Mouse (Mus musculus) stomach, postnatal 0 days (tissue): ENCODE results near the gene Timmdc1.

Source experiments
- CTCF ChIP-seq: IDR thresholded peaks from 2 replicates; pipeline ENCODE4 v1.5.1; 2016; ENCODE audit warnings: antibody characterized with exemption, low read depth, mild to moderate bottlenecking, moderate library complexity
- EP300 ChIP-seq: optimal IDR thresholded peaks from 2 replicates; pipeline ENCODE3; 2016; ENCODE audit warnings: antibody characterized with exemption

- TF ChIP-seq CTCF, result no peak
- no peak for TF ChIP-seq EP300
Observed at GRCm38 (mm10) chr16:38558221-38558748, 35.8 kb upstream of the Timmdc1 start, which contains the start of gene Tmem39a.
